Mouse (Mus musculus) brain, embryonic 18.5 days (tissue): ENCODE measurements around the gene Ostm1.

Source experiments
- DNase-seq: peaks from one replicate; pipeline ENCODE4 v3.0.0-alpha.2; 2012; ENCODE audit warnings: low read depth, low spot score

Ostm1 gene

DNA sequence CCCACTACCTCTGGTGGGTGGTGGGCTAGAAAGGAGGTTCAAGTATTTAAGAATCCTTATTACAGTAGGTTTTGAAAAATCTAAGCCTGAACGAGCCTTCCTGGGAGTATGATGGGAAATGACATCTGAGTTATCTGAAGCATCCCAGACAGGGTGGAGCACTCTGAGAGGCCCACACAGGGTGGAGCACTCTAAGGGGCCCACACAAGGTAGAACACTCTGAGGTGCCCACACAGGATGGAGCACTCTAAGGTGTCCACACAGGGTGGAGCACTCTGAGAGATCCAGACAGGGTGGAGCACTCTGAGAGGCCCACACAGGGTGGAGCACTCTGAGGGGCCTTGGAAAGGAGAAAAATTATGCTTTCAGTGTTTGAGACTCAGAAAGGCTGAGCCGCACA, 42.3 kb downstream of the Ostm1 start:
- no peak for DNase-seq

DNA sequence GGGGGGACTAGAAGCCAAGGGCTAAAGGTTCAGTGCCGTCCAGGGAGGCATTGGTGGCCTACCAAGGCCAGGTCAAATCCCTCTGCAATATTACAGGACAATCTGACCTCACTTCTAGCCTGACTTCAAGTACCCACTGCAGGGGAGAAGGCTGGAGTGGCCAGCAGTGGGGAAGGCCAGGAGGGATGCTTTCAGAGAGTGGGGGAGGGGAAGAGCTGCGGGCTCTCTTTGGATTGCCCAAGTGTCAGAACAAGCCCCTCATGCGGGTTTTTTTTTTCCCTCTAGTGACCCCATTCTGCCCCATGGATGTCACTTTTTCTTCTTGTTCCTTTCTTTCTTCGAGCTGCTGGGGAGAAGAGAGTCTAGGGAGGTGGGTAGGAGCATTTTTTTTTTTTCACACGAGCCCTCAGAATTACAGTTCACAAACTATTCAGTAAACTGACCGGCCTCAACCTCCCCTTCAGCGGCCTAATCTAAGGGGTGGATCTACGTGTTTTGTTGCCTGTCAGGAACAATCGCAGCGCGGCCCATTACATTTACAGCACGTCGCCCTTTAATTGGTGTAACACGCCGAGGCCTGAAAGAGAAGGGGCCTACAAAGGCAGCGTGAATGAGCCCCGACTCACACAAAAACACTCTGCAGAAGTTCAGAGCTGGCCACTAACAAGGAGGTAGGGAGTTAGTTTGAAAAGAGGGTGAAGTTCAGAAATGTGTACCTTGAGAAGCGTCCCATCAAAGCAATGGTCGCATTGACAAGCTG, 47.2 kb downstream of the Ostm1 start:
- DNase-seq, result no peak

DNA sequence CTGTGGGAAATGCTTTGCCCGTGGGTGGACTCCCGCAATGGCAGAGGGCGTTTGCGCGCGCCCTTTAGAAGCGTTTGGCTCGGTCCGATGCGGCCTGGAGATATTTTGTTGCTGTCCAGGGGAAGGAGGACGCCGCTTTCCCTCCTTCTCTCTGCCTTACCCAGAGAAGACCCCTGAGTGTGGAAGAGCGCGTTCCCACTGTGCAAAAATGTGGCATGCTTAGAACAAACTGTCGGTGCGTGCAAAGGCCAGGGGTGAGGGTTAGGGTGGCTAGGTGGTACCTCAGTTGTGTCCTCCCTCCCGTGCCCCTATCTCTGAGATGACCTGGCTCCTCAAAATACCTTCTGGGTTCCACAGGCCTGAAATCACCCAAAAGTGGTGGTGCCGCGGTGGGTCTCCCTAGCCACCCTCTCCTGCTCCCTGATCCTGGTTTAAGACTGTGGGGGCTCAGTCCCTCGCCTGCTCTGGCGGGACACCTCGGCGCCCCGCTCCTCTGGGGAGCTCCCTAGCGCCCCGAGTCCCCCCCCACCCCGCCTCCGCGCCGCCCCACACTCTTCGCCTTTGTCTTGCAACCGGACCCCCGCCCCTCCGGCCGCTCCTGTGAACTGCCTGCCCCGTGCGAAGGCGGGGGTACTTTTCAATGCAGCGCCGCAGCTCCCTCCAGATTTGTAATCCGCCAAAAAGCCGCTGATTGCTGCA, 48.3 kb downstream of the Ostm1 start:
- no peak for DNase-seq

- no peak for DNase-seq
Measured at GRCm38 (mm10) chr10:42632453-42633360, 49.1 kb downstream of the Ostm1 start.

- DNase-seq, result no peak
Measured at GRCm38 (mm10) chr10:42633361-42634121, 49.9 kb downstream of the Ostm1 start.

GRCm38 (mm10) chr10:42634122-42634720, 50.6 kb downstream of the Ostm1 start:
- DNase-seq, result no peak

GRCm38 (mm10) chr10:42635046-42635445, 51.4 kb downstream of the Ostm1 start:
- DNase-seq, result no peak

GRCm38 (mm10) chr10:42635566-42636359, 52.1 kb downstream of the Ostm1 start:
- DNase-seq, result no peak

- DNase-seq, result no peak
Measured at GRCm38 (mm10) chr10:42636360-42637182, 52.9 kb downstream of the Ostm1 start.

DNA sequence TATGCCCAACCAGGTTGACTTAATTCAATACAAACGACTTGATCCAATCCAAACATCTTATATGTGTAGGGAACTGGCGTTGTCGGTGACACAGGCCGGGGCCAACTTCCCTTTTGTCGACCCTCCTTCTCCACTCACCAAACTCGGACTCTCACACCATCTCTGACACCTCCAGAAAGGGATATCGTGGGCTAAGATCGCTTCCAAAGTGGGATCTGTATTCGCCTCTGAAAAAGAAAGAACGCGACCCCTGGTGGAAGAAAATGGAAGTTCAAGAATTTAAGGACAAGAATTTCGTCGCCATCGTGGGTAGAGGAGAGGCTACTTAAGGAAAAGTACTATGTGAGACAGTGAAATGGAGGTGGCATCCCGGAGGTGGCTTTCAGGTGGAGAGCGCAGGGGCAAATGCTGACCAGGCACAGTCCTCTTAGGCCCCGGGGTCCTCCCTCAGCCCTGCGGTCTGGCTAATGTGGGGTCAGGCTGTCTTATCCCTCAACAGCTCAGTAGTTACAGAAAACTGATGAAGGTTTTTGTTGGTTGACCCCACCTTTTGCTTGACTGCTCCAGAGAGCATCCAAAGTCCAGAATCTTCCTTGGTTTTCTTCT, 53.7 kb downstream of the Ostm1 start:
- DNase-seq, result no peak

GRCm38 (mm10) chr10:42639856-42640255, 56.2 kb downstream of the Ostm1 start:
- DNase-seq, result no peak

DNA sequence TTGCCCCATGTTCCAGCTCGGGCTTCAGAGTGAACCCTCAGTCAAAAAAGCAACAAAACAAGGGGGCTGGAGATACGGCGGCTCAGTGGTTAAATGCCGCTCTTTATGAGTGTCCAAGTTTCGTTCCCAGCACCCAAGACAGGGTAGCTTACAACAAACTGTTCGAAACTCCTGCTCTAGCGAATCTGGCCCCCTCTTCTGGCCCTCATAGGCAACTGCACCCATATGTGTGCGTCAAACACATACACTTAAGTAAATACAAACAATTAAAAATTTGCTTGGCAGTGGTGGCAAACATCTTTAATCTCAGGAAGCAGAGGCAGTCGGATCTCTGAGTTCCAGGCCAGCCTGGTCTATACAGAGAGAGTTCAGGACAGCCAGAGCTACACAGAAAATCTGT, 60.0 kb downstream of the Ostm1 start:
- no peak for DNase-seq

GRCm38 (mm10) chr10:42646340-42646739, 62.7 kb downstream of the Ostm1 start:
- DNase-seq, result no peak

- DNase-seq, result no peak
Measured at GRCm38 (mm10) chr10:42661916-42662315, 78.3 kb downstream of the Ostm1 start.

DNA sequence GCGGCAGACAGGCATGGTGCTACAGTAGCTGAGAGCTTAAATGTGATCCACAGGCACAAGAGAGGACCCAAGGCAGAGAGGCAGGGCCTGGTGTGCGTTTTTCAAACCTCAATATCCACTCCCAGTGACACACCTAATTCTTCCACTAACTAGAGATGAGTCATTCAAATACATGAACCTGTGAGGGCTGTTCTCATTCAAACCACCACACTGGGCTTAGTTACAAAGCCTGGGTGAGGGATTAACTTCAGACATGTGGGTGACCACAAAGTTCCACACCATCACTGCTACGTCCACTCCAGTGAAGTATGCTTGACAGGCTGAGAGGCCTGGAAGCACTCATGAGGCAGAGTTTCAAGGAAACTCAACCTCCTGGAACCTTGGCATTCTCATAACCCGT, 86.3 kb downstream of the Ostm1 start:
- no peak for DNase-seq

- no peak for DNase-seq
Measured at GRCm38 (mm10) chr10:42672798-42673197, 89.2 kb downstream of the Ostm1 start.

DNA sequence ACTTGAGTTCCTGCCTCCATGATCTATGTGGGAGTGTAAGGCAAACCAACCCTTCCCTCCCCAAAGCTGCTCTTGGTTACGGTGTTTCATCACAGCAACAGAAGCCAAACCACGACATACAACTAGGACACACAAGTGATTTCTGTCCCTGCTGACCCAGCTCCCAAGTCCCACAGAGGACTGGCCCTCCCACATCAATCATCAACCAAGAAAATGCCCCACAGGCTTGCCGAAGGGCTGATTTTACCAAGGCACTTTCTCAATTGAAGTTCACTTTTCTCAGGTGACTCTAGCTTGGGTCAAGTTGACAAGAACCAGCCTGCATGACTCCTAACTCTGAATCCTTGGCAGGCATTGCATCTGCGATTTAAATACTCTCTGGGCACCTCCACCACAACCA, 91.9 kb downstream of the Ostm1 start:
- DNase-seq, result no peak

- DNase-seq, result no peak
Measured at GRCm38 (mm10) chr10:42678331-42678730, 94.7 kb downstream of the Ostm1 start.
